Mouse (Mus musculus) liver, embryonic 12.5 days (tissue): Measurements from ENCODE around the gene Vmn1r21. TPM values are rescaled to one million over a fixed set of nuclear protein-coding genes. Genes with fewer than 3 reads are reported as not detected.
"Not testable (repeated sequence)": the region's sequence is repeated elsewhere in the genome, so short reads cannot be mapped to it uniquely, and the experiment has no call there.

Experiments
- ATAC-seq: fragments of 200-750 bp; cut with Nextera tagmentation; 2 replicates; pipeline ENCODE4 v1.8.0; 2017; ENCODE audit warnings: moderate number of reproducible peaks, mild to moderate bottlenecking, moderate library complexity
- H3K27ac ChIP-seq: fragments of 300-500 bp; sonication (generic); 2 replicates; pipeline ENCODE4 v1.5.1; 2016; ENCODE audit warnings: mild to moderate bottlenecking
- H3K27me3 ChIP-seq: fragments of 300-500 bp; sonication (generic); replicated peaks from 2 replicates; pipeline ENCODE4 v1.6.1; 2016; ENCODE audit warnings: mild to moderate bottlenecking, moderate library complexity
- H3K36me3 ChIP-seq: fragments of 300-500 bp; sonication (generic); 2 replicates; pipeline ENCODE4 v1.6.1; 2016; ENCODE audit warnings: mild to moderate bottlenecking, moderate library complexity
- H3K4me1 ChIP-seq: fragments of 300-500 bp; sonication (generic); 2 replicates; pipeline ENCODE4 v1.6.1; 2016
- H3K4me2 ChIP-seq: fragments of 300-500 bp; sonication (generic); 2 replicates; pipeline ENCODE4 v1.6.1; 2016; ENCODE audit warnings: mild to moderate bottlenecking, moderate library complexity
- H3K4me3 ChIP-seq: fragments of 300-500 bp; sonication (generic); 2 replicates; pipeline ENCODE4 v1.5.1; 2016; ENCODE audit warnings: mild to moderate bottlenecking, moderate library complexity
- H3K9ac ChIP-seq: fragments of 300-500 bp; sonication (generic); 2 replicates; pipeline ENCODE4 v1.6.1; 2016; ENCODE audit warnings: mild to moderate bottlenecking, moderate library complexity
- H3K9me3 ChIP-seq: fragments of 300-500 bp; sonication (generic); replicated peaks from 2 replicates; pipeline ENCODE4 v1.6.1; 2016; ENCODE audit warnings: mild to moderate bottlenecking, moderate library complexity
- WGBS: fragments of 180-500 bp; shearing (Covaris S2); methylation state at CpG from one replicate; pipeline ENCODE4 v1.1.7; 2016; ENCODE audit not compliant: insufficient replicate concordance; 5-methylcytosine and 5-hydroxymethylcytosine counted together
- polyA plus RNA-seq: library from polyadenylated mRNA; unstranded; fragments of >200 nt; fragmentation: Nextera tagmentation; extraction: Ambion mirVana; gene quantifications from 2 replicates; pipeline ENCODE4 v1.2.1, GENCODE M21; 2016

Gene Vmn1r21
- not detected in 2 replicates for polyA plus RNA-seq

DNA sequence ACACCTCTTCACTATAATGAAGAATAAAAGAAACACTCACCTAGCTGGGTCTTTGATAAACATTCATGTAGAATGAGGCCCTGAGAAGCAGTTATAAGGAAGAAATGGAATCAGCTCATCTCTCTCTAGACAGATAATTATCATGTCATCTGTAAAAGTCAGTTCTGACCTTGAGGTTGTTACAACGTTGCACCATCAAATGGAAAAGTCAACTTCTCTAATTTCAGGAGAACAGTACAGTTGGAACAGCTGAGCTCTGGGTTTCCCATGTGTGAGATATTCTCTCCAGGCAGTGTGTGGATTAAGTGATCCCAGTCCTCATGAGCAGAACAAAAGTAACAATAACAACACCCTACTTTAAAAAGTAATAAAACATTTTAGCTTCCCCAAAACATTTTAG, at the start of gene Vmn1r21:
TSS of gene Vmn1r21 (minus strand) at position 58 of the 400 bp plus-strand sequence.
- H3K27ac ChIP-seq = no peak within 1 kb of the TSS
- no peaks in the 10 kb centered on the region for H3K27me3 ChIP-seq
- H3K4me3 ChIP-seq = no peak within 1 kb of the TSS
- no peaks in the 10 kb centered on the region for H3K9me3 ChIP-seq
- 37% methylated on average over 1 of the region's 1 CpGs for WGBS
- H3K9ac ChIP-seq = no peak within 1 kb of the TSS
- no peak for ATAC-seq
- H3K4me2 ChIP-seq = no peak within 1 kb of the TSS
- H3K4me1 ChIP-seq = no peaks in the 10 kb centered on the region
- H3K36me3 ChIP-seq = no peaks in the 10 kb centered on the region

GRCm38 (mm10) chr6:57859043-57860042, 9.2 kb upstream of the Vmn1r21 start:
- 43% methylated on average over 6 of the region's 6 CpGs for WGBS

DNA sequence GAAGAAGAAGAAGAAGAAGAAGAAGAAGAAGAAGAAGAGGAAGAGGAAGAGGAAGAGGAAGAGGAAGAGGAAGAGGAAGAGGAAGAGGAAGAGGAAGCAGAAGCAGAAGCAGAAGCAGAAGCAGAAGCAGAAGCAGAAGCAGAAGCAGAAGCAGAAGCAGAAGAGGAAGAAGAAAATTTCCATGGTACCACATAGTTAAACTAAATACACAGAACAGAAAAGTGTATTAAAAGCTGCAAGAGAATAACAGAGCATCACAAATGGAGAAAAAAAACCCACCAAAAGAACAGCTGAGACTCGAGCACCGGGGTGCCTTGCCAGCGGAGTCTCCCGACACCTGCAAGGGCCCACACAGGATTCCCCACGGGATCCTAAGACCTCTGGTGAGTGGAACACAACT, 1.0 kb upstream of the Vmn1r21 start:
- not testable (repeated sequence) for ATAC-seq, H3K27ac ChIP-seq, H3K4me1 ChIP-seq, H3K9ac ChIP-seq, H3K9me3 ChIP-seq, H3K4me3 ChIP-seq, H3K4me2 ChIP-seq, H3K36me3 ChIP-seq, H3K27me3 ChIP-seq
- WGBS = 75% methylated on average over 5 of the region's 5 CpGs

More at GRCm38 (mm10) chr6:57859043-57860042, 9.2 kb upstream of the Vmn1r21 start:
- Histone ChIP-seq H3K27ac (0 out of 2 replicates have a peak overlapping the region, but pooled peaks have one; percentile 7), H3K4me2 (peak overlapping the region; percentile 39; the same call in 1 of the 2 replicates), H3K4me3 (no peak overlapping the region), H3K9ac (no peak overlapping the region; the same call in 1 of the 2 replicates), H3K27me3 (no peaks in the 10 kb centered on the region), H3K9me3 (no peaks in the 10 kb centered on the region), H3K4me1 (peaks cover 8% of the 10 kb centered on the region), H3K36me3 (no peaks in the 10 kb centered on the region)
- ATAC-seq = peak; percentile 83

DNA sequence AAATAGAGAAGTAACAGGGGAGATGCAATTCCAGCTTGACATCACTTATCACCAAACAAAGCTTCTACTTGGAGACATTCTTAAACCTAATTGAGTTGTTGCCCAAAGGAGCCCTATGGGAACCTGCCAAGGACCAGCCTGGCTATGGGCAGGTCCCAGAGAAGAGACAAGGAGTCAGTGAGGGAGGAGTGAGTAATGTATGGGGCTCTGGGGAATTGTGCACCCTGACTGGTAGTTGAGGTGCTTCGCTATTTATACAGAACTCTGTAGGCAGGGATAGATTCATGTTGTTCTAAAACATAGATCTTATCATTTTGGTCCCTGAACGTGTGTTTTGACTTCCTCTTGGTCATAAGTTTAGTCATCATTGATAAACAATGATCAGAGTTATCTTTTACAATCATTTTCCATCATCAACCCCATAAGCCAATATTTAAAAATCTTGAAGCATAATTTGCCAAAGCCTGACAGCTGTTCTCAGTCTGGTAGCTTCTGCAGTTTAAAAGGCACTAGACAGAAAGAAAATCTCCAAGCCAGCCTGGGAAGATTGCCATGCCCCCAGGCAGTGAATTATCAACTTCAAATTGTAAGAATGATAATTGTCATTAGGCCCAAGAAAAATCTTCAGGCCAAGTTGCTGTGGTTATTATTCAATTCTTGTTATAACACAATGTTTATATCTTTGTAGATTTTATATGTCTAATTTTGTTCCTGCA, 10.3 kb downstream of the Vmn1r21 start:
- no peaks in the 10 kb centered on the region for H3K27me3 ChIP-seq
- H3K27ac ChIP-seq = no peak overlapping the region

DNA sequence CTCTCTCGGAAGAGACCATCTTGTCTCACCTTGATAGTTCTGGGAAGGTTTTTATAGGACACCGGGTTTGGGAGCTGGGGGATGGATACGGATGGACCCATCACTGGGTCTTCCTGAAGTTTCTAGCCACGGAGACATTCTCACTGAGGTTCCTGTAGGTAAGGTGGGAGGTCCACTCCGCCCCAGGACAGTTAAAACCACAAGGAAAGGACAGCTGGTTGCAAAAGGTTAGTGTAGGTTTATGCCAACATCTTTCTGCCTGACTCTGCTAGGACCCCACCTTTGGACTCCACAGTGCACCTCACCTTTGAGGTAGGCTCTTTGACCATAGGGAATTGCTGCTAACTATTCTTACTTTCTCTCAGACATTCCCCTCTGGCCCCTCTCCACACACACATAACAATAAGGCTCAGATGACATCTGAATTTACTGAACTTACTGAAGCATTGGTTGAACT, 24.9 kb downstream of the Vmn1r21 start:
- Histone ChIP-seq H3K4me2 (peak overlapping the region; percentile 73), H3K4me1 (peaks cover 25% of the 10 kb centered on the region), H3K27me3 (no peaks in the 10 kb centered on the region), H3K9ac (peak overlapping the region; percentile 98), H3K9me3 (no peaks in the 10 kb centered on the region), H3K4me3 (peak overlapping the region; percentile 89), H3K27ac (peak overlapping the region; percentile 92), H3K36me3 (no peaks in the 10 kb centered on the region)
- WGBS = 13% methylated on average over 5 of the region's 5 CpGs
- ATAC-seq = peak; percentile 31

More for the DNA sequence above, 10.3 kb downstream of the Vmn1r21 start:
- Histone ChIP-seq H3K9ac (no peak overlapping the region), H3K36me3 (no peaks in the 10 kb centered on the region), H3K4me3 (no peak overlapping the region), H3K4me2 (no peak overlapping the region), H3K4me1 (no peaks in the 10 kb centered on the region), H3K9me3 (no peaks in the 10 kb centered on the region)
- no peak for ATAC-seq
- WGBS = 38% methylated on average over 2 of the region's 2 CpGs

DNA sequence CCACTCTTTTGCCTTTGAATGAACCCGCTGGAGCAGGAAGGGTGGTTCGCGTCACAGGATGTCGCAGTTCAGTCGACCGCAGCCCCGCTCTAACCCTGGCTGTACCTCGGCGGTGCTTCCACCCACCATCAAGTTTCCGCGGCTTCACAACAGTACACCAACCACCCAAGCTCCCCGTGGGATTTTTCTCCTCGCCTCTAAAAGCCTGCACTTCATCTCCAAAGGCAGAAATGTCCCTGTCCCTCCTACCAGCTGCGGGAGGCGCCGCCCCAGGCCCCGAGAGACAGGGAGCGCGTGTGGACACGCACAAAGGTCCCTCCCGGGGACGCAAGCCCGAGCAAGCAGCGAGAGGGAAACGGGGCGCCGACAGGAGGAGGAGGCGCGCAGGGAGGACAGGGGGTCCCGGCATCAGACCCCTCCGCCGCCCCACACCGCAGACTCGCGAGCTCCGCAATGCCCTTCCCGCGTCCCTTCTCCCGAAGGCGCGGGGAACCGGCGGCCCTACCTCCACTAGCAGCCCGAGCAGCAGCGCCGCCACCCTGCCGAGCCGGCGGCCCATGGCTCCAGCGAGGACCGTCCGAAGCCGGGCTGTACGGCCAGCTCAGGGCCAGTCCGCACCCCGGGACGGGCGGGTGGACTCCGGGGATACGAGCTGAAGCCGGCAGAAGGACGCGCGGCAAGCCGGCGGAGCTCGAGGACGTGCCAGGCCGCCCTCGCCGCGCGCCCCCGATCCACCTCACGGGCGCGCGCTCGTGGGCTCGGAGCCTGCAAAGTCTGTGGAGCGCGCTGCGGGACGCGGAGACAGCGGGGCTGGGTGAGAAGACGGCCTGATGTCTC, 25.5 kb downstream of the Vmn1r21 start, which contains the start of gene Vopp1:
TSS of gene Vopp1 (minus strand) at position 738 of the 837 bp plus-strand sequence.
- peak within 1 kb of the TSS; percentile 92 for H3K27ac ChIP-seq
- peaks cover 25% of the 10 kb centered on the region for H3K4me1 ChIP-seq
- H3K9ac ChIP-seq = peak within 1 kb of the TSS; percentile 98
- under 1% methylated on average over 86 of the region's 87 CpGs for WGBS
- no peaks in the 10 kb centered on the region for H3K9me3 ChIP-seq
- peak within 1 kb of the TSS; percentile 73 for H3K4me2 ChIP-seq
- no peaks in the 10 kb centered on the region for H3K27me3 ChIP-seq
- H3K36me3 ChIP-seq = no peaks in the 10 kb centered on the region
- peak; percentile 87 for ATAC-seq
- peak within 1 kb of the TSS; percentile 89 for H3K4me3 ChIP-seq

- peak overlapping the region; percentile 98 for H3K9ac ChIP-seq
- no peak for ATAC-seq
- H3K9me3 ChIP-seq = no peaks in the 10 kb centered on the region
- WGBS = 16% methylated on average over 3 of the region's 3 CpGs
- H3K4me1 ChIP-seq = peaks cover 21% of the 10 kb centered on the region
- H3K27ac ChIP-seq = peak overlapping the region; percentile 71
- no peaks in the 10 kb centered on the region for H3K36me3 ChIP-seq
- no peaks in the 10 kb centered on the region for H3K27me3 ChIP-seq
- H3K4me2 ChIP-seq = peak overlapping the region; percentile 73
- H3K4me3 ChIP-seq = peak overlapping the region; percentile 89
Measured at GRCm38 (mm10) chr6:57823461-57823860, 26.7 kb downstream of the Vmn1r21 start.

DNA sequence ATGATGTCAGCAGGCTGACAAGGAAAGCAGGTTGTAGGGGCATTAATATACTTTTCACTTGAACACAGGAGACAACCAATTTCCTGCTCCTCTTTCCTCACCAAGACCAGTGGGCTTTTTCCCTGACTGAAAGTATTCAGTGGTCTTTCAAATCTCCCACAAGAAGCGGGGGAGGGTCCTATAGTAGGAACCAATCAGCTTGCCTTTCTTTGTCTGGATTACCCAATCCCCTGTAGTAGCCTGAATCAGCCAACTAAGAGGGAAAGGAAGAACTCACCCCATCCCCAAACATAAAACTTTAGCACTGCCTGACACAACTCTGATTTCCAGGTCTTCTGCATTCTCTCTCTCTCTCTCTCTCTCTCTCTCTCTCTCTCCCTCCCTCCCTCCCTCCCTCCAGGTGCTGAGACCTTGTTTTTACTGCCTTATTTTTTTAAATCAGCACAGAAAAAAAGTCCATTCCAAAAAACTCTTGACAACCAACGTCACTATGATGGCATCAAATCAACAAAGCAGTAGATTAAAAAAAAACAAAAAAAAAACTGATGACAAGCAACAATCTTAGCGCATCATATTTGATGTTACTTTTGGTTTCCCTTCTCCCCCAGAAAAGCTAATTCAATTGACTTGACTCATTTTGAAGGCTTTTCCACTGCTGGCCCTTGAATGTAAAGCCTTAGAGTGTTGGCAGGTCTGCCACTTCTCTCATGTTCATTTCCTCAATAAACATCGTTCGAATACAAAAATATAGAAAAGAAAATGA, 27.3 kb downstream of the Vmn1r21 start:
- H3K27ac ChIP-seq = peak overlapping the region; percentile 71

DNA sequence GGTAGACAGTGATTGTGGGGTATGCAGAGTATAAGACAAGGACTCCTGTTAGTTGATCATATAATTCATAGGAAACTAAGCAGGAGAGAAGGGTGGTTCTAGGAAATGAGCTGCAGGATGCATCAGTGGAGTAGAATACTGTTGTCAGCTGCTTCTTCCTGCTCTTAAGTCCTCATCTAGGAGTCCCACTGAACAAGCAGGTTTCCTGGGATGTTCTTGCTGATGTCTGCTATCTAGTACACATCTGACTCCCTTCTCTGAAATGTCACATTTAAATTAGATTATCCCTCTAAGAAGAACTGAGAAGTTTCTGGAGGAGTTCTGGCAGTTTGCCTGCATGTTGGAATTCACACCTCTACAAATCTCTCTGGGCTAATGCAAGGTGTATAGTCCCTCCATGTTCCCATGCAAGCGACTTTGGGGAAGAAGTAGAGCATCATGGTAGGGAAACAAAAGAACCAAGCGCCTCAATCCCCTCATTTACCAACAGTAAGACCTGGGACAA, 35.7 kb downstream of the Vmn1r21 start:
- Histone ChIP-seq H3K4me2 (no peak overlapping the region), H3K9me3 (no peaks in the 10 kb centered on the region), H3K4me3 (no peak overlapping the region), H3K36me3 (peaks cover 3% of the 10 kb centered on the region; the same call in 1 of the 2 replicates), H3K27ac (no peak overlapping the region), H3K27me3 (no peaks in the 10 kb centered on the region), H3K4me1 (peaks cover 27% of the 10 kb centered on the region), H3K9ac (no peak overlapping the region)
- no peak for ATAC-seq
- WGBS = 80% methylated on average over 2 of the region's 2 CpGs

More for the DNA sequence above, 27.3 kb downstream of the Vmn1r21 start:
- H3K9me3 ChIP-seq = no peaks in the 10 kb centered on the region
- H3K36me3 ChIP-seq = no peaks in the 10 kb centered on the region
- peak overlapping the region; percentile 98 for H3K9ac ChIP-seq
- peak overlapping the region; percentile 89 for H3K4me3 ChIP-seq
- 63% methylated on average over 5 of the region's 5 CpGs for WGBS
- peaks cover 21% of the 10 kb centered on the region for H3K4me1 ChIP-seq
- ATAC-seq = no peak
- H3K4me2 ChIP-seq = peak overlapping the region; percentile 73
- H3K27me3 ChIP-seq = no peaks in the 10 kb centered on the region
